Mouse (Mus musculus) neutrophil, adult 5-6 weeks (primary cell): ENCODE measurements around the gene Tmem132d. TPM values are rescaled to one million over a fixed set of nuclear protein-coding genes. Genes with fewer than 3 reads are reported as not detected.
"Not testable (repeated sequence)": the region's sequence is repeated elsewhere in the genome, so short reads cannot be mapped to it uniquely, and the experiment has no call there.

ENCODE experiments used
- ATAC-seq: fragments of 151-379, 151-347 bp; 2 replicates; pipeline ENCODE4 v1.8.0; 2017; ENCODE audit warnings: mild to moderate bottlenecking, moderate TSS enrichment; ENCODE audit not compliant: insufficient number of reproducible peaks, poor library complexity, low FRiP score, severe bottlenecking; ENCODE audit errors: extremely low read depth
- total RNA-seq: library from RNA; stranded (forward); fragments of 200-1000 nt; gene quantifications from 2 replicates; pipeline ENCODE4 v1.2.3, GENCODE M21; 2017

Tmem132d gene
- total RNA-seq, 1 experiment from 2014 or later, result not detected

DNA sequence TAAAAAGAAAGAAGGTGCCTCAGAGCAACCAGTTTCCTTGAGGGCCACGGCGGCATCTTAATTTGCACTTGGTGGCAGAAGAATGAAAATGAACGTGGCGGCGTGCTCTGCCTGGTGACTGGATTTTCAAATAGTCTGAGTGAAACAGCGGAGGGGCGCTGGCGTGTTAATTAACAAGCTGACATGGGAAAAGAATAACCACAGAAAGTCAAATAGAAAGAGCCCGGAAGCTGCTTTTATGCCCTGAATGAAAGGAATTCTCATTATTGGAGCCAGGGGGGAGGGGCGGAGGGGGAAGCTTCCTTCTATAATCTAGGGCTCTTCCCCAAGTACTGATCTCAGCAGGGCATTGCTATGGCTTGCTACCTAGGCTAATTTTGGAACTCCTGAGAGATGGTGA lies 456.2 kb downstream of the Tmem132d start:
- ATAC-seq, result no peak

DNA sequence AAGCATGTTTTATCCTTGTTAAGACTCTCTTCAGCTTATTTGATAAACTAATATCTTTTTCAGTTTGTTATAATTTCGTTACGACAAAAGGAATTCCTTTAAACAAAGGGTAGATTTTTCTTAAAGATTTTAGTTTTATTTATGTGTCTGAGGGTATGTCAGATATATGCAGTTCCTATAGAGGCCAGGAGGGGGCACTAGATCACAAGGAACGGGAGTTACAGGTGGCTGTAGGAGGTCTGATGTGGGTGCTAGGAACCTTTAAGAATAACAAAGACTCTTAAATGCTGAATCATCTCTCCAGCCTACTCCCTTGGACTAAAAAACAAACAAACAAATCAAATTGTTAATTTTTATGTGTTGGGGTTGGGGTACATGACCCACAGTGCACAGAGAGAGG lies 467.2 kb downstream of the Tmem132d start:
- ATAC-seq, result no peak

DNA sequence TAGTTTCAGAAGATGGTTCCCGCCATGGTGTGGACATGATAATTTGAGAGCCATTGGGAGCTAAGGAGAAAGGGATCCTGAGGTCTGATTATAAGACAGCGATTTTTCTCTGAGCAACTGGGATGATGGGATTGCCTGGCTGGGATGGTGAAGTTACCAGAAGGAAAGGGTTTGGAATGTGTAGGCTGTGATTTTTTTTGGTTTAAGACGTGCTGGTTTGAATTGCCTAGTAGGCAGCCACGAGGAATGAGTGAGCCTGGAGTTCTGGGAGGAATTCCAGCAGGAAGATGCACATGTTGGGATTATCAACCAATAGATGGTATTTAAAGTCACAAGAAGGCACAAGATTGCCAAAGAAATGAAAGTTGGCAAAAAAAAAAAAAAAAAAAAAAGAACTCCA lies 470.2 kb downstream of the Tmem132d start:
- no peak for ATAC-seq

DNA sequence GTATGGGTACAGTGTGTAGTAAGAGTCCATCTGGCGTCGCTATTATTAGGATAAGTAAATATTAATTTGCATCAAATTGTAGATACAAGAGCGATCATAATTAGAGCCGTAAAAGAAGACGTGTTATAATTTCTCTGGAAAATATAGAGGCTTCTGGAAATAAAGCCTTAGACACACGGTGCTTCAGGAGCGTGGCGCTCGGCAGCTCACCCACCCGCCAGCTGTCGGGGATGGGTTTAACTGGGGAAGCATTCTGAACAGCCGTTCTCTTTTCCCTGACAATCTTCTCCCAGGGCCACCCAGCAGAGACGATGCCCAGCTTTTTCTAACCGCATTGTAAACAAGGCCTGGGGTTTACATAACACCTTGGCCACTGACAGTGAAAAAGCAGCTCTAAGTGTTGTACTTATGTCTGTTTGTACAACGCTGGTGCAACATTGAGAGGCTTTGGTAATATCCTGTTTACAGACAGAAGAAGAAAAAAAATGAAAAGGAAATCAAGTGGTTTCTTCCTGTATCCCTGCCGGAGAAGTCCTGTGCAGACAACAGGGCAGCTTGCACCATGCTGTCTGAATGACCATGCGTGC lies 476.3 kb downstream of the Tmem132d start:
- no peak for ATAC-seq

DNA sequence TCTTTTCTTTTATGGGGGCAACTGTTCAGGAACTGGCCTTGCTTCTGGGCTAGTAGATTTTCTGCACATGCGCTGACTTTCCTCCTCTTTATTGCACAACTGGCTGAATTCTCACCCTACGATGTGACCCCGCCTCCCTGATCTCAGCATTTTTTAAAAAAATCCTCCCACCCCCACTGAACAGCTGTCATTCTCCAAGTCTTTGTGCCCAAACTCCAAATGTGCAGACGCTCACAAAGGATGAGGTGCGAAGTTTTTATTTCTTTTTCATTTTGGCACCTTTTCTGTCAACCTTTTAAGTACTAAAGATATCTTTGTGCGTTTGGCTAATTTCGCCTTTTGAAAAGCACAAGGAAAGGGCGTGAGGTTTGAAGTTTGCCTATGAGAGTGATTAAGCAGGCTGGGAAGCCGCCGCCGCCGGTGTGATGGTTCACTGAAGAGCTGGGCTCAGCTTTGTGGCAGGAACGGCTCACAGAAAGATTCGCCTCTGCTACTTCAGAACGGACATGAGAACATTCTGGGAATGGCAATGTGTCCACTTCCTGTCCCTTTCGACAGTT lies 478.6 kb downstream of the Tmem132d start:
- ATAC-seq, result no peak

DNA sequence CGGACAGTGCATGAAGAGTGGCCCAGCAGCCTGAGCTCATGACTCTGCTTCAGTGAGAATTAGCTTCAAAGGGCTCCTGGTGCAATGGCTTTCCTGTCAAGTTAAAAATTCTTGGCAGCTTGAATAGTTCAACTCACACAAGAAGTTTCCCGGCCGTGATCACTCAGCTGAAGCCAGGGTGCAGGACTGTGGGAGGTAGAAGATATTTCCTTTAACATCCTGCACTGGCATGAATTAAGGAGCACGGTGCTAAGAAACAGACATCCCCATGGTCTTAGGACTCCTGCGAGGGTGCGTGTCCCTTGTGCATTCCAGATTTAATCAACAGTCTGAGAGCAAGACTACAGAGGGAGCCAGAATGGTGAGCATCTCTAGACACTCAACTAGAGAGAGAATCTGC lies 480.1 kb downstream of the Tmem132d start:
- ATAC-seq, result no peak

DNA sequence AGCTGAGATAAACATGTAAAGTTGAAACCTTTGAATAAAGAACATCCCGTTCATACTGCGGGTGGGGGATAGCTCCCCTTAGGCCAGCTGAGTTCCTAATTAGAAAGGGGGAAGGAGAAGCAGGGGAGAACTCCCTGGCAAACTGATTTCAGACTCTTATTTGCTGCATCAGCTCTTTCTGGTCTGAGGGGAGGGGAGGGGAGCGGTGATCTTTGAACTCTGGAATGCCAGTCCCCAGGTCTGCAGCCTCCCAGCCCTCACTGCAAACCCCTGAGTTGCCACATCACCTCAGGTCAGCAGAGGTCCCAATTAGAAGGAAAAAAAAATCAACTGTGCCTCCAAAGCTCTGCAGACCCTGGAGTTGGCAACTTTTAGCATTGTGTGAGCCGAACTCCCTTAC lies 482.3 kb downstream of the Tmem132d start:
- no peak for ATAC-seq

DNA sequence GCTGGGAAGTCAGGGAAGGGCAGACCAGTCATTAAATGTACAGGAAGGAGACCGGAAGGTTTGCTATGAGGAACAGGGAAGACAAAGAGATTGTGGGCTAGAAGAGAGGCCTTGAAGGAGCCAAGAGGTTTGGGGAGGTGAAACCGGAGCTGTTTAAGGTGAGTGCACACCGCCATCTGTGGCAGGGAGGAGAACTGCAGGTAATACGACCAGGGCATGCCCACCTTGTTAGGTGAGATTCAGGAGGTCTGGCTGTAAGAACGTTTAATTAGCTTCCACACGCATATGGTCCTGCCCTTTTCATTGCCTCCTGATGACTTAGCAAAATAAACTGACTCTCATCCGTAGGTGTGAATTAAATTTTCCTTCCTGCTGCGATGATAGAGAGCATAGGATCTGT lies 485.6 kb downstream of the Tmem132d start:
- ATAC-seq, result no peak

DNA sequence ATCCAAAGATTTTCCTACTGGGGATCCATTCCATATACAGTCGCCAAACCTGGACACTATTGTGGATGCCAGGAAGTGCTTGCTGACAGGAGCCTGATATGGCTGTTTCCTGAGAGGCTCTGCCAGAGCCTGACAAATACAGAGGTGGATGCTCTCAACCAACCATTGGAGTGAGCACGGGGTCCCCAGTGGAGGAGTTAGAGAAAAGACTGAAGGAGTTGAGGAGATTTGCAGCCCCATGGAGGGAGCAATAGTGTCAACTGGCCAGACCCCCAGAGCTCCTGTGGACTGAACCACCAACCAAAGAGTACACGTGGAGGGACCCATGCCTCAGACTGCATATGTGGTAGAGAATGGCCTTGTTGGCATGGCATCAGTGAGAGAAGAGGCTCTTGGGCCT lies 490.7 kb downstream of the Tmem132d start:
- ATAC-seq, result not testable (repeated sequence)

DNA sequence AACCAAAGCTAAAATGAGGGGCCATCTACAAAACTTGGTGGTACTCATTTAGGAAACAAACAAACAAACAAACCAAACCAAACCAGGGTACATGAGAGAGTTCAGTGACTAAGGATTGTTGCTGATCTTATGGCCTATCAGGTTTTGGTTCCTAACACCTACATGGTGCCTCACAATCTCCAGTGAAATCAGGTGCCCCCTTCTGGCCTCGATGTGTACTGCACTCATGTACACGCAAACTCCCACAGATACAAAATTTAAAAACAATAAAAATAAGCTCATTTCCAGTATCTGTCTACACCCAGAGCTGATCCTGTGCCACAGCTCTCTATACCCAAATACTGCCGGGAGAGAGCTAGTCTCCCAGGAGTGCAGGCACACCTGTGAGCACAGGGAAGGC lies 495.0 kb downstream of the Tmem132d start:
- ATAC-seq, result no peak

DNA sequence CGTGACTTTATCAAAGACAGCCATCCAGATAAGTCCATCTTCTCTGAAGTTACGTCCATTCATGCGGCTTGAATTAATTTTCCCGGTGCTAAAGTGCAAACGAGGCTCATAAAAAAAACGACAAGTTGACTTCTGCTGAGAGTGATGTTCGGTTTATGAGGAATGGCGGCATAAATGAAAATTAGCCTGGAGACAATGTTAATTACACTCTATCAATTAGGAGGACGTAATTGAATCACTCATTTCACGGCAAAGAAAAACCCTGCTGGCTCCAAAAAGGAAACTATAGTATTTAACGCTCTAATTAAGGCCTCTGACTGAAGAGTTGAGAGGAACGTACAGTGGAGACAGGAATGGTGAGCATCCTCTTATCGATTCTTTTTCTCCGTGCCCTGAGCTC lies 503.2 kb downstream of the Tmem132d start:
- ATAC-seq, result no peak

DNA sequence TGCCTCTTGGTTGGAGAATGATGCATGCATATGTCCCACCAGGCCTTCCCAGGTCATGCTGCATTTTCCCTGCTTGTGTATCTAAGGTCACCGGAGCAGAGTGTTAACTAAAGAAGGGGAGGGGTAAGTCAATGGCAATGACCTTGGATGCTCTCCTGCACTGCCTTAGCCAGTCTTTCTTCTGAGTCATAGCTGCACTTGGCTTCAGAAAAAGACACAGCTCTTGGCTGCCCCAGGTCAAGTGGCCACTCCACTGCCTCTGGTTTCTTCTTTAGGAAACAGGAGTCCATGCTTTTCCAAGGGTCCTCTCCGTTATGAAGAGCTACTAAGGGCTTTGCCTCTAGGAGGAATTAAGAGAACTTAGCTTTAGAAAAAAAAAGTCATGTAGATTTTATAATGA lies 506.2 kb downstream of the Tmem132d start:
- ATAC-seq, result no peak

DNA sequence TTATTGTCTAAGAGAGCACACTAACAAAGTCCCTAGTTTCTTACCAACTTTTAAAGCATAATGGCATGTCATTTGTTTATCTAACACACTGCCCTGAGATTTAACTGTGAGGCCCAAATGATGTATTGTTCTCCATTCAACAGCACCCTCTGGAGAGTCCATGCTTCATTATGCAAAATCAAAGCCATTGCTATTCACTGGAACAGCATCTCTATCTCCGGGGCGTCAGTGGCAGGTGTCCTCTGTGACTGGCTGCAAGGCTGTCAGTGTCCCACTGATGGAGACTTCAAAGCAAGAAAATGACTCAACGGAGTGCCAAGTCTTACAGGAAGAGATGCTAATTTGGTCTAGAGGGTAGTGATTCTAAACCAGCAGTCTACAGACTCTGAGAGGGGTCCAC lies 508.8 kb downstream of the Tmem132d start:
- ATAC-seq, result no peak

DNA sequence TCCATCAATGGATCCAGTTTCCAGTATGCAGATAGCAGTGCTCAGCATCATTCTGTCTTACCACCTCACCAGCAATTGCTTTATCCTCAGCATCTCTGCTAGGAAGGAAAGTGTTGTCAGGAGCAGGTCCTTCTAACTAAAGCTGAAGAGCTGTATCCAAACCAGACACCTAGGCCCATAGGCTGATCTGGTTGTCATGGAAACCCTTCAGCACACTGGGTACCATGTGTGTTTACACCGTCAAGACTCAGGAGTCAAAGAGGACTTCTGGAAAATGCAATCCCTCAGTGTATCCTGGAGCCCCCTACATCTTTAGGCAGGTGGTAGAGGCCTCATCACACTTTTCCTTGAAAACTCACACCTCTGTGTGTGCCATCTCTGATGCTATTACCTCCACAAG lies 513.7 kb downstream of the Tmem132d start:
- ATAC-seq, result no peak

DNA sequence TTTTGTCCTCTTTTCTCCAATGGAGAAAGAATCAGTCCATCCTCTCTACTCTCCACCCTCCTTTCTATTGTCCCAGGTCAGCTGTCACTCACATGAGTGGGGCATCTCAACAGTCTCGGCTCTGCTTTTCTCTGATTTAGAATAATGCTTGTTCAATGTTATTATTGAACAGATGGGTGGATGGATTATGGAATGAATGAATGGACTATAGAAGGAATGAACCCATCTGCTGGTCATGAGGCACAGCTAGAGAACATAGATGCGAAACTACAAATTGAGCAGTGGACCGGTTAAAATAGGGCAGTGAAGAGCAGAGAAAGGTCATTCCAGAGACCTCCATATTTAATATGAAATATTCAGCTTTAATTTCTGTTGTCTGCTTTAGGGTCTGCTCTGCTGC lies 514.5 kb downstream of the Tmem132d start:
- no peak for ATAC-seq

DNA sequence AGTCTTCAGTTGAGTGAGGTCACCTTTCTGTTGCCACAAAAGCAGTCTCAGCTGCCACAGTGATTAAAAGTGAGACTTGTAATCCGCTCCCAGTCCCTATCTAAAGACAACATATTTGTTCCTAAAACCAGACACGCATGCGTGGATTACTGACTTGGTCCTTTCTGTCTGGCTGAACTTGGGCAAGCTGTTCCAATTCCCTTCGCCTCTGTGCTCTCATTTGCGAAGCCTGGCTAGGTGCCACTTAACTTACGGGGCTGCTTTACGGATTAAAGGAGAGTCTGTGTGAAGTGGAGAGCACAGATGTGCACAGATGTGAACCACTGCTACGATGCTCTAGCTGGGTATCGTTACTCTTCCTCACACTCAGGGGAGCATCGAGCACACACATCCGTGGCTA lies 518.7 kb downstream of the Tmem132d start:
- no peak for ATAC-seq

DNA sequence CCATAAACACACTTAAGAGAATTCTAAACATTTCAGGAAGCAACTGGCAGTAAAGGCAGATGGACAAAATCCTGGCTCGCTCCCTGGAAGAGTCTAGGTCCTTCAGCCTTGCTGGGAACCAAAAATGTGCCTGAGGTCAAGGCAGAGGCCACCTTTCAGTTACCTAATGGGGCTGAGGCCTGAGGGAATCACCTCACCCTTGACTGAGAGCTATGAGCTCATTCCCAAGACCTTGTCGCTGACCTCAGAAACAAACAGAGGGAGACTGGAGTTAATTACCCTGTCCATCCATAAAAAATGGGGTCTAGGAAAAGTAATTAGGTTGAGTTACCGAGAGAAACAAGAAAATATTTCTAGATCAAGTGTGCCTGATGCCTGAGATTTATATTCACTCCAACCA lies 521.3 kb downstream of the Tmem132d start:
- ATAC-seq, result no peak

DNA sequence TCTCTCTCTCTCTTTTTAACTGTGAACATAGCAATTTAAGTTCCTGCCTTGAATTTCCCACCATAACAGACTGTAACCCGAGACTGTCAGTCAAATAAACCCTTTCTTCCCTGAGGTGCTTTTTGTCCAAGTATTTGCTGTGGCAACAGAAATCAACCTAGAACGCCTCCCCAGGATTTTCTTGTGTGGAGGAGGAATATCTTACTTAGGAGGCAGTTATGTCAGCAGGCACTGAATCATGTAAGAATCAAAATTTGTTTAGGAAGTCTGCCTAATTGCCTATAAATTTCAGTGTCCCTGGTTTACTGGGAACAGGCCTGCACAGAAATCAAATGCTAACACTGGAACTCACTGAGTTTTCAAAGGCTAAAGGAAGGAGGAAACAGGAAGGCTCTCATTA lies 522.5 kb downstream of the Tmem132d start:
- ATAC-seq, result no peak

DNA sequence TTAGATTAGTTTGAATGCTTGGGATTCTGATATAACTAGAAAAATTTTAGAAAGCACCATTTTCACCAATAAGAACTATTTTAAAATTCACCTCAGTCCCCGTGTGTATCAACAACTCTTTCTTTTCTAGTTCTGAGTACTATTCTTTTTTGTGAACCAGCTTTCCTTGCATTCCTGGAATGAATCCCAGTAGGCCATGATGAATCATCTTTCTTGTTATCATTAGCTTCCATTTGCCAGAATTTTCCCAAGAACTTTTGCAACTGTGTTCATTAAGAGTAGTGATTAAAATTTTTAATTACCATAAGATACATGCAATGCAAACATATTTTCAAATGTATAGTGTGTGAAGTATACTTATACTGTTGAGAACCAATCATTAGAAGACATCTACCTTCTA lies 537.7 kb downstream of the Tmem132d start:
- no peak for ATAC-seq

DNA sequence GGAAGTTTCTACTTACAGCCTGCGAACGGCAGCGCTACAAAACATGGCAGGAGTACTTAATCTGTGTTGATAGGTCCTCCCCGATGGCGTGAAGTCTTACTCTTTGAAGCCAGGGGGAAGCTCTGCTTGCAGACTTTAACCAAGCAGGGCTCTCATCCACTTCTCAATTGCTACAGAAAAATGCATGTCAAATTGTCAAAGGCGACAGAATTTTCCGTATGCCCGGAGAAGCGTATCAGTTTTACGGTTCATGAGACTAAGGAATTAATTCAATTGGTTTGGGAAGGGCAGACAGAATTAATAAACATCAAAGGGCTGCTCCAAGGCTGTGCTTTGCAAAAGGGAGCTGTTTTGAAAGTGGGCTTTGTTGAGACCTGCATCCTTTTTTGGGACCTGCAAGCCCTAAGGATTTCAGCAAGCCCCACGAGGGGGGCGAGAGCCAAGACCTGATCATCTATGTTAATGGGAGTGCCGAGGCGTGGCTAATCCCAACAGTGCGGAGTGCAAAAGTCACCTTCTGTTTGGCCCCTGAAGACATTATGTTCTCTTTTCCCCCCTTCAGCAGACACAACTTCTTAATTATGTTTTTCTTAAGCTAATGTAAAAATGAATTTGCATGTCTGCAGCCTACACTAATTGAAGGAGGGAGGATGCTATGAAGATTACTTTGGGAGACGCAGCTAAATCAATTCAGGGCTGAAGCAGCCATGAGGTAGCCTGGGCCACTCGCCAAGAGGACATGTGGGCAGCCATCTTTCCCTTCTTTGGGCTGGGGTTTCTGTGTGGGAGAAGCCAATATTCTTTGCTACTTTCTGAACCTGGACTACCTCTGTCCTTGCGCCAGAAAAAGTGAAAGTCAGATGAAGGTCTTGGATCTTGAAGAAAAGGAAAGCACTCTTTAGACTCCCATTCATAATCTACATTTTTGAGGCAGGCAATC lies 547.0 kb downstream of the Tmem132d start:
- ATAC-seq, result no peak
